Mouse (Mus musculus): ENCODE measurements around the gene Capn15. TPM values are rescaled to one million over a fixed set of nuclear protein-coding genes. Genes with fewer than 3 reads are reported as not detected.
A peak's percentile ranks its signal among the peaks of the same experiment; 100 is the strongest.

Gene Capn15
- polyA plus RNA-seq, 1 experiment from 2014 or later = 8.3 TPM

DNA sequence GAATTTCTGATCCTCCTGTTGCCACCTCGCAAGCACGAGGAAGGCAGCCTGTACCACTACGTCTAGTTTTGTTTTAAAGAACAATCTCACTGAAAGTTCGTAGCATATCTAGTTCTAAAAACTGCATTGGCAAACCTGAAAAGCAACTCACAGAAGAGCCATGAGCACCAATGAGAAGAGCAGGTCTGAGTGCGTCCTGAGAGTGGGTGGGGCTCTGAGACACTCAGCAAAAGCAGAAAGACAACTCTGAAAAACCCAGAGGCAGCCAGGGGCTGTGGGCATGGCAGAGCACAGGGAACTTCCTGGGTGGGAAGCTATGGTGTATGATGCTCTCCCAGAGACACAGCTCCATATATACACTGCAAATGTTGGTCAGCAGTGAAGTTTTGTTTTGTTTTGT is 37.6 kb upstream of the Capn15 start:
- no peaks in the 10 kb centered on the region for H3K36me3 ChIP-seq (replicated peaks; ENCODE audit: insufficient read depth, low read length)

GRCm38 (mm10) chr17:26021728-26022341 is 36.2 kb upstream of the Capn15 start:
- DNase-seq (no peak), ATAC-seq (peak; percentile 38; the same call in 1 of the 2 replicates)
- Histone ChIP-seq H3K27ac (ENCODE audit: low read depth) (peak overlapping the region; percentile 51; the same call in 1 of the 2 replicates), H3K27me3 (ENCODE audit: insufficient read depth, low read length) (no peaks in the 10 kb centered on the region), H3K9ac (replicated peaks) (no peak overlapping the region; the same call in 1 of the 2 replicates), H3K4me2 (ENCODE audit: low read depth, low read length) (peak overlapping the region; percentile 26; the same call in 1 of the 2 replicates), H3K9me3 (ENCODE audit: low read length) (no peaks in the 10 kb centered on the region), H3K4me3 (ENCODE audit: low read depth, low read length) (no peak overlapping the region), H3K4me1 (ENCODE audit: insufficient read depth) (peaks cover 9% of the 10 kb centered on the region), H3K36me3 (replicated peaks; ENCODE audit: insufficient read depth, low read length) (no peaks in the 10 kb centered on the region)
- no peak for TF ChIP-seq CTCF (IDR thresholded peaks at IDR 0.05; ENCODE audit: low read depth)
- TF ChIP-seq EP300 (IDR thresholded peaks at IDR 0.05; ENCODE audit: low read depth) = no peak
- 43% methylated on average over 9 of the region's 9 CpGs for WGBS (ENCODE audit: insufficient replicate concordance)

More for the DNA sequence above, 37.6 kb upstream of the Capn15 start:
- no peak overlapping the region for H3K4me3 ChIP-seq (ENCODE audit: low read depth, low read length)
- H3K27me3 ChIP-seq (ENCODE audit: insufficient read depth, low read length) = no peaks in the 10 kb centered on the region
- H3K4me1 ChIP-seq (ENCODE audit: insufficient read depth) = peaks cover 9% of the 10 kb centered on the region
- no peak for TF ChIP-seq EP300 (IDR thresholded peaks at IDR 0.05; ENCODE audit: low read depth)
- TF ChIP-seq CTCF (IDR thresholded peaks at IDR 0.05; ENCODE audit: low read depth) = no peak
- no peaks in the 10 kb centered on the region for H3K9me3 ChIP-seq (ENCODE audit: low read length)
- DNase-seq (no peak), ATAC-seq (no peak)
- H3K27ac ChIP-seq (ENCODE audit: low read depth) = no peak overlapping the region
- no peak overlapping the region for H3K9ac ChIP-seq (replicated peaks)
- WGBS (ENCODE audit: insufficient replicate concordance) = 78% methylated on average over 5 of the region's 5 CpGs
- H3K4me2 ChIP-seq (ENCODE audit: low read depth, low read length) = no peak overlapping the region

GRCm38 (mm10) chr17:26020848-26021347 is 35.3 kb upstream of the Capn15 start:
- Histone ChIP-seq H3K27me3 (ENCODE audit: insufficient read depth, low read length) (no peaks in the 10 kb centered on the region), H3K4me2 (ENCODE audit: low read depth, low read length) (no peak overlapping the region), H3K27ac (ENCODE audit: low read depth) (no peak overlapping the region), H3K9ac (replicated peaks) (no peak overlapping the region), H3K9me3 (ENCODE audit: low read length) (no peaks in the 10 kb centered on the region), H3K4me3 (ENCODE audit: low read depth, low read length) (no peak overlapping the region), H3K4me1 (ENCODE audit: insufficient read depth) (peaks cover 9% of the 10 kb centered on the region), H3K36me3 (replicated peaks; ENCODE audit: insufficient read depth, low read length) (no peaks in the 10 kb centered on the region)
- DNase-seq = no peak
- 58% methylated on average over 7 of the region's 7 CpGs for WGBS (ENCODE audit: insufficient replicate concordance)
- TF ChIP-seq EP300 (IDR thresholded peaks at IDR 0.05; ENCODE audit: low read depth) (no peak), CTCF (IDR thresholded peaks at IDR 0.05; ENCODE audit: low read depth) (no peak)
- ATAC-seq = no peak

- no peak overlapping the region for H3K4me2 ChIP-seq (ENCODE audit: low read depth, low read length)
- no peak overlapping the region for H3K9ac ChIP-seq (replicated peaks)
- H3K27ac ChIP-seq (ENCODE audit: low read depth) = no peak overlapping the region
- DNase-seq (no peak), ATAC-seq (no peak)
- H3K9me3 ChIP-seq (ENCODE audit: low read length) = no peaks in the 10 kb centered on the region
- no peak overlapping the region for H3K4me3 ChIP-seq (ENCODE audit: low read depth, low read length)
- no peak for TF ChIP-seq EP300 (IDR thresholded peaks at IDR 0.05; ENCODE audit: low read depth)
- TF ChIP-seq CTCF (IDR thresholded peaks at IDR 0.05; ENCODE audit: low read depth) = no peak
- H3K36me3 ChIP-seq (replicated peaks; ENCODE audit: insufficient read depth, low read length) = no peaks in the 10 kb centered on the region; the same call in 1 of the 2 replicates
- WGBS (ENCODE audit: insufficient replicate concordance) = 72% methylated on average over 3 of the region's 3 CpGs
- peaks cover 9% of the 10 kb centered on the region for H3K4me1 ChIP-seq (ENCODE audit: insufficient read depth)
- no peaks in the 10 kb centered on the region for H3K27me3 ChIP-seq (ENCODE audit: insufficient read depth, low read length)
Observed at GRCm38 (mm10) chr17:26018388-26018787, 32.8 kb upstream of the Capn15 start.

DNA sequence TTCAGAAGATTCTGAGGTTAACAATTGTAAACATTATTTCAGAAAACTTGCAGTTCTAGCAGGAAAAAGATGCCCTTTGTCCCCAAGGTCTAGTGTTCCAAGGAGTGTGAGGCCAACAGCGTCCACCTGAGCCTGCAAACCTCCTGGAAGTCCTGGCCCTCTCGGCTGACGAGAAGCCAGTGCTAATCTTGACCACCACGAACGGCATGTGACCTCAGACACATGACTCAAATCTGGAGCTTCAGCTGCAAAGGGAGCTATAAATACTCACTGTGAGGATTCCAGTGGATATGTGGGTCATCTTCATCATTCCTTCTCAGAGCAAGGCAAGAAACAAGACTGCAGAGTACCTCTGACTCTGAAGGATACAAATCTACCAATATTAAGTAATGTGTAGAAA is 32.4 kb upstream of the Capn15 start:
- 60% methylated on average over 5 of the region's 5 CpGs for WGBS (ENCODE audit: insufficient replicate concordance)
- Histone ChIP-seq H3K4me2 (ENCODE audit: low read depth, low read length) (no peak overlapping the region), H3K4me1 (ENCODE audit: insufficient read depth) (peaks cover 9% of the 10 kb centered on the region), H3K9me3 (ENCODE audit: low read length) (no peaks in the 10 kb centered on the region), H3K4me3 (ENCODE audit: low read depth, low read length) (no peak overlapping the region), H3K36me3 (replicated peaks; ENCODE audit: insufficient read depth, low read length) (no peaks in the 10 kb centered on the region; the same call in 1 of the 2 replicates), H3K27me3 (ENCODE audit: insufficient read depth, low read length) (no peaks in the 10 kb centered on the region), H3K9ac (replicated peaks) (no peak overlapping the region), H3K27ac (ENCODE audit: low read depth) (no peak overlapping the region)
- ATAC-seq = no peak
- no peak for TF ChIP-seq CTCF (IDR thresholded peaks at IDR 0.05; ENCODE audit: low read depth)
- TF ChIP-seq EP300 (IDR thresholded peaks at IDR 0.05; ENCODE audit: low read depth) = no peak
- DNase-seq = no peak

DNA sequence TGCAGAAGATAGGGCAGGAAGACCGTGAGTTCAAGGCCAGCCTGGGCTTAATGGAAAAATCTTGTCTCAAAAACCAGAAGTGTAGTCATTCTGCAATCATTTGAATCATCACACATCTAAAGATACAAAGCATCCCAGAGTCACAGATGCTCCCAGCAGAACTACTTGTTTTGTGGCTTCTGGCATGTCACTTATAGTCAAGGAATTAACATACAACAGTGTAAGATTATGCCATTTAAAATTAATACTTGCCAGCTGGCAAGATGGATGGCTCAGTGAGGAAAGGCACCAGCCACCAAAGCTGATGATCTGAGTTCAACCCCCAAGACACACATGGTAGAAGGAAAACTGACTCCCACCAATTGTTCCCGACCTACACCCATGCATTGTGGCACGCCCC is 31.4 kb upstream of the Capn15 start:
- 62% methylated on average over 3 of the region's 3 CpGs for WGBS (ENCODE audit: insufficient replicate concordance)

More for the DNA sequence above, 31.4 kb upstream of the Capn15 start:
- H3K9me3 ChIP-seq (ENCODE audit: low read length) = no peaks in the 10 kb centered on the region
- H3K9ac ChIP-seq (replicated peaks) = no peak overlapping the region
- ATAC-seq (no peak), DNase-seq (no peak)
- H3K27ac ChIP-seq (ENCODE audit: low read depth) = no peak overlapping the region
- no peak overlapping the region for H3K4me2 ChIP-seq (ENCODE audit: low read depth, low read length)
- H3K27me3 ChIP-seq (ENCODE audit: insufficient read depth, low read length) = no peaks in the 10 kb centered on the region
- H3K36me3 ChIP-seq (replicated peaks; ENCODE audit: insufficient read depth, low read length) = no peaks in the 10 kb centered on the region; the same call in 1 of the 2 replicates
- H3K4me1 ChIP-seq (ENCODE audit: insufficient read depth) = peaks cover 6% of the 10 kb centered on the region
- TF ChIP-seq EP300 (IDR thresholded peaks at IDR 0.05; ENCODE audit: low read depth) (no peak), CTCF (IDR thresholded peaks at IDR 0.05; ENCODE audit: low read depth) (no peak)
- no peak overlapping the region for H3K4me3 ChIP-seq (ENCODE audit: low read depth, low read length)

All from liver, postnatal 0 days (tissue).